Mouse (Mus musculus) hindbrain, embryonic 12.5 days (tissue): ENCODE data around the gene Elovl6. TPM values are rescaled to one million over a fixed set of nuclear protein-coding genes. Genes with fewer than 3 reads are reported as not detected.
A peak's percentile ranks its signal among the peaks of the same experiment; 100 is the strongest.

Source experiments
- ATAC-seq: fragments of 200-750 bp; cut with Nextera tagmentation; 2 replicates; pipeline ENCODE4 v1.8.0; 2017; ENCODE audit warnings: moderate TSS enrichment; ENCODE audit not compliant: low FRiP score
- H3K27ac ChIP-seq: fragments of 300-500 bp; sonication (generic); 2 replicates; pipeline ENCODE4 v1.5.1; 2016; ENCODE audit warnings: mild to moderate bottlenecking
- H3K27me3 ChIP-seq: fragments of 300-500 bp; sonication (generic); 2 replicates; pipeline ENCODE4 v1.6.1; 2016; ENCODE audit warnings: mild to moderate bottlenecking
- H3K36me3 ChIP-seq: fragments of 300-500 bp; sonication (generic); 2 replicates; pipeline ENCODE4 v1.6.1; 2016; ENCODE audit warnings: mild to moderate bottlenecking
- H3K4me1 ChIP-seq: fragments of 300-500 bp; sonication (generic); 2 replicates; pipeline ENCODE4 v1.6.1; 2016
- H3K4me2 ChIP-seq: fragments of 300-500 bp; sonication (generic); replicated peaks from 2 replicates; pipeline ENCODE4 v1.6.1; 2016; ENCODE audit warnings: mild to moderate bottlenecking
- H3K4me3 ChIP-seq: fragments of 300-500 bp; sonication (generic); 2 replicates; pipeline ENCODE4 v1.5.1; 2016; ENCODE audit warnings: mild to moderate bottlenecking
- H3K9ac ChIP-seq: fragments of 300-500 bp; sonication (generic); 2 replicates; pipeline ENCODE4 v1.6.1; 2016; ENCODE audit warnings: mild to moderate bottlenecking, moderate library complexity
- H3K9me3 ChIP-seq: fragments of 300-500 bp; sonication (generic); replicated peaks from 2 replicates; pipeline ENCODE4 v1.6.1; 2016; ENCODE audit warnings: mild to moderate bottlenecking
- WGBS: fragments of 180-500 bp; shearing (Covaris S2); methylation state at CpG from one replicate; pipeline ENCODE4 v1.1.7; 2016; 5-methylcytosine and 5-hydroxymethylcytosine counted together
- polyA plus RNA-seq: library from polyadenylated mRNA; unstranded; fragments of >200 nt; fragmentation: Nextera tagmentation; extraction: Ambion mirVana; gene quantifications from 2 replicates; pipeline ENCODE4 v1.2.1, GENCODE M21; 2016

The Elovl6 gene
- polyA plus RNA-seq, 1 experiment from 2014 or later: 33.1 TPM

DNA sequence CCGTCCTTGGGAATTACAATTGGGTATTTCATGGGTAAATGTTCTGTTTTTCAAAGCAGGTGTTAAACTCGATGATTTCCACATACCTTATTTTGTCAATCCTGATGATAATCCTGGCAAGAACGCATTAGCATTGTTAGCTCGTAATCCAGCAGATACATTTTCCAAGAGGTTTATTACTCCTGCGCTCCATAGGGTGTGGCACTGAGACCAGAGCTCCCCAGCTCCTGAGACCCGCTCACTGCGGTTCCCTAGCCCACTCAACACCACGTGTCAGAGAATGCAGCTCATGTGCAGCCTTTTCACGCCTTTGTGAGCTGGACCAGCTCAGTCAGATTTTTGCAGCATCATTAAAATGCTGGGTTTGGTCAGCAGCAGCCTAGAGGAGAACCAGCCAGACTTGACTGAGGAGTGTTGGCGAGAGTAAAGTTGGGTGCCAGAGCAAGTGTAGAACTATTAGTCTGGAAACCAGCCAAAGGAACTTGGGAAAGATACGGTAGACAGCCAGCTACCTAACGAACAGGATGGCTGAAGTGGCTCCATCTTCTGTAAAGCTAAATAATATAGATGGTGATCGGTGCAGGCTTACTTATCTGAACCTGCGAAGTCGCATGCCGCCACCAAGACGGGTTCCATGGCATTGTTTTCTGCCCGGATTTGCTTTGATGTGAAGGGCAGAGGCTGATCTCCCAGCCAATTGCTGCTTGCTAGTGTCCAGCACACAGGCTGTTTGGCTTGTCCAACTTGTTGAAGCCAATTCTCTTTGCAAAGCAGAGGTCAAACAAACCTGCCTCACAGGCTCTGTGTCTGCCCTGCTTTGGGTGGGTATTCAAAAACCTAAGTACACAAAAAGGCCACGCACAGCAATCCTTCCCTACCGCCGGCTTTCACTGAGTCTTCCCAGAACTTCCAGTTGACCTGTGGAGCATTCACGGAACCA lies 26.1 kb downstream of the Elovl6 start:
- no peak overlapping the region for H3K9ac ChIP-seq
- no peak overlapping the region for H3K4me2 ChIP-seq
- H3K36me3 ChIP-seq: no peaks in the 10 kb centered on the region
- no peaks in the 10 kb centered on the region for H3K4me1 ChIP-seq
- no peaks in the 10 kb centered on the region for H3K27me3 ChIP-seq
- 92% methylated on average over 22 of the region's 22 CpGs for WGBS
- no peak overlapping the region for H3K27ac ChIP-seq
- ATAC-seq: no peak
- no peaks in the 10 kb centered on the region for H3K9me3 ChIP-seq
- H3K4me3 ChIP-seq: no peak overlapping the region

DNA sequence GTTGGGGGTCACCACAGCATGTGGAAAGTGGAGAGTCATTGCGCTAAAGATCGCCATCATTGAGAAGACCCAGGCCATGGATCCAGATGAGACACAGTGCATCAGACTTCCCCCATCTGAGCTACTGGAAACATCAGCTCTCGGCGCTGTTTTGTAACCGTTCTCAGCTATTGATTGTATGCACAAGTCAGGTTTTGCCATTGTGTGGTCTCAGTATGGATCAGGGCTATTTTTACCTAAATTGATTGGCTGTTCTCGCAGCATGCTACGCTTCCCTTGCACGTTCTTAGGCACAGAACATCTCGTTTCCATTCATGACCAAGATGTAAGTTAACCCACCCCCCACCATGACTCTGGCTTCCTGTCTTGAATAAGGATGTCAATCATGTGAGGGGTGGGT lies 27.9 kb downstream of the Elovl6 start:
- no peak overlapping the region for H3K4me3 ChIP-seq
- 0 out of 2 replicates have a peak, but pooled peaks cover 3% of the 10 kb centered on the region for H3K36me3 ChIP-seq
- H3K4me1 ChIP-seq: no peaks in the 10 kb centered on the region
- no peaks in the 10 kb centered on the region for H3K9me3 ChIP-seq
- 91% methylated on average over 9 of the region's 9 CpGs for WGBS
- ATAC-seq: no peak
- H3K27ac ChIP-seq: no peak overlapping the region
- no peak overlapping the region for H3K4me2 ChIP-seq
- H3K27me3 ChIP-seq: no peaks in the 10 kb centered on the region
- H3K9ac ChIP-seq: no peak overlapping the region

DNA sequence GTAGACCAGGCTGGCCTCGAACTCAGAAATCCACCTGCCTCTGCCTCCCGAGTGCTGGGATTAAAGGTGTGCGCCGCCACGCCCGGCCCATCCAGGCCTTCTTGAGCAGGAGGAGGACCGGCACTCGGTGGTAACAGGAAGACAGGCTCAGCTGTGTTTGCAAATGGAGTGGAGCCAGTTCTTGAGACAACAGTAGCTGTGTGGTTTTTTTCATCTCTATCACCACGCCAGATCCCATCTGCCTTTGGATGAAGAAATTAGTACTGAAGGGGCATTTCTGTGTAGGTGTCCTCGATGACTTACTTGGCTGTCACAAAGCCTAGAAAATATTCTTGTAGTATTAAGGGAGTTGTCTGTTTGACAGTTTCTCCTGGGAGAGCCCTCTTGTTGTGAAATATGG lies 28.9 kb downstream of the Elovl6 start:
- no peak for ATAC-seq
- no peaks in the 10 kb centered on the region for H3K4me1 ChIP-seq
- no peak overlapping the region for H3K9ac ChIP-seq
- H3K4me2 ChIP-seq: no peak overlapping the region
- no peaks in the 10 kb centered on the region for H3K27me3 ChIP-seq
- 0 out of 2 replicates have a peak, but pooled peaks cover 3% of the 10 kb centered on the region for H3K36me3 ChIP-seq
- no peak overlapping the region for H3K4me3 ChIP-seq
- 88% methylated on average over 10 of the region's 10 CpGs for WGBS
- H3K27ac ChIP-seq: no peak overlapping the region
- H3K9me3 ChIP-seq: no peaks in the 10 kb centered on the region

DNA sequence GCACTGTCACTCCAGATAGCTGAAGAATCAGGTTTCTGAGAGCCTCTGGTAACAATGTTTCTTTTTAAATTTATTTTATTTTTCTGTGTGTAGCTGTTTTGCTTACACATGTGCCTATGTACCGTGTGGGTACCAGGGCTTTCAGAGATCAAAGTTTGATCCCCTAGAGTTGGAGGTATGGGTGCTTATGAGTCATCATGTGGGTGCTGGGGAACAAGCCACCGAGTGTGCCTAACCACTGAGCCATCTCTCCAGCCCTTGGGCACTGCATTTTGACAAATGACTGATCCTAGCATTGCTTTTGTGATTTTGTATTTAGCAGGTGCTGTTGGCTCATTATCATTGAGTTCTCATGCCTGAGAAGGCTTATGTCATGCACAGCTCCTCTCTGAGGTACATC lies 29.7 kb downstream of the Elovl6 start:
- Histone ChIP-seq H3K4me2 (no peak overlapping the region), H3K9ac (no peak overlapping the region), H3K9me3 (no peaks in the 10 kb centered on the region), H3K27ac (no peak overlapping the region), H3K4me1 (no peaks in the 10 kb centered on the region), H3K4me3 (no peak overlapping the region), H3K27me3 (no peaks in the 10 kb centered on the region), H3K36me3 (0 out of 2 replicates have a peak, but pooled peaks cover 3% of the 10 kb centered on the region)
- WGBS: 92% methylated on average over 2 of the region's 2 CpGs
- no peak for ATAC-seq

DNA sequence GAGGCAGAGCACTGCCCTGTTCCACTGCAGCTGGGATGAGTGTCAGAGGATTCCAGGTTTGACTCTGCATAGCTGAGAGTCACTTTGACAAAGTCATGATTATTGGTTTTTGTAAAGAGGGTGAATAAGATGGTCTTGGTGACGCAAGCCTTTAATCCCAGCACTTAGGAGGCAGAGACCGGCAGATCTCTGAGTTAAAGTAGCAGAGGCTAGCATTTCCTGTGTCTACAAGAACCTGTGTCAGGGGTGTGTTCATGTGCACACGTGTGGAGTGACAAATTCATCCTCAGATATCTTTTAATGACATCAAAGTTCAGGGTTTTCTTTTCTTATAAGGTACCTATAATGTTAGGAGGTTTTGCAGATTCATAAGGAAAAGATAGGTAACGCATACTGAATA lies 30.3 kb downstream of the Elovl6 start:
- Histone ChIP-seq H3K4me2 (no peak overlapping the region), H3K36me3 (0 out of 2 replicates have a peak, but pooled peaks cover 3% of the 10 kb centered on the region), H3K27me3 (no peaks in the 10 kb centered on the region), H3K9ac (no peak overlapping the region), H3K9me3 (no peaks in the 10 kb centered on the region), H3K27ac (no peak overlapping the region), H3K4me3 (no peak overlapping the region), H3K4me1 (no peaks in the 10 kb centered on the region)
- ATAC-seq: no peak
- 93% methylated on average over 4 of the region's 4 CpGs for WGBS

DNA sequence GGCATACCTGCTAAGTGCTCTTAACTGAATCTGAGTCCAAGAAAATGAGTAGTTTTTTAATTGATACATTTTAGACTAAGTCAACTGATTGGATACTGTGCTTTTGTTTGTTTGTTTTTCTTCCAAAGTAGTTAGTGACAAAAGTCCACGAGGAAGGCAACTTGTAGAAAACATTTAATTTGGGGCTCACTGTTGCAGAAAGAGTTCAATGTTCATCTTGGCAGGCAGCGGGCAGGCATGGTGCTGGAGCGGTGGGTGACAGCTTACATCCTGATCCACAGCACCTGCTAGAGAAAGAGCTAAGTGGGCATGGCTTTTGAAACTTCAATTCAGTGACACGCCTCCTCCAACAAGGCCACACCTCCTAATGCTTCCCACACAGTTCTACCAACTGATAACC lies 31.7 kb downstream of the Elovl6 start:
- Histone ChIP-seq H3K4me2 (no peak overlapping the region), H3K27ac (no peak overlapping the region), H3K36me3 (0 out of 2 replicates have a peak, but pooled peaks cover 3% of the 10 kb centered on the region), H3K9ac (no peak overlapping the region), H3K4me3 (no peak overlapping the region), H3K27me3 (no peaks in the 10 kb centered on the region), H3K4me1 (no peaks in the 10 kb centered on the region), H3K9me3 (no peaks in the 10 kb centered on the region)
- ATAC-seq: no peak
- 93% methylated on average over 4 of the region's 4 CpGs for WGBS

DNA sequence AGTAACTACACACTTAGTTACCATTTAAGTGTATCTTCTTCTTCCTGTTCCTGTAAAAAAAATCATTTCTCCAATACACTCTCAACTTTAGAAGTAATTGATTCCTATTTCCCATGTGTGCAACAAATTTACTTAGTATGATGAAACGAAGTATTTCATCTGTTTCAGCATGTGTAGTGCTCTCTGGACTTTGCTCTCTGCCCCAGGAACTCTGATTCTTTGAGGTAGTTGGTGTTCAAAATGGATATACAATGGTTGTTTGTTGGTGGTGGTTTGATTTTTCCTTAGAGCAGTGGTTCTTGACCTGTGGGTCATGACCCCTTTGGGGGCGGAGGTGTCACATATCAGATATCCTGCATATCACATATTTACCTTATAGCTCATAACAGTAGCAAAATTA lies 32.7 kb downstream of the Elovl6 start:
- H3K36me3 ChIP-seq: 0 out of 2 replicates have a peak, but pooled peaks cover 3% of the 10 kb centered on the region
- H3K4me3 ChIP-seq: no peak overlapping the region
- 88% methylated on average over 2 of the region's 2 CpGs for WGBS
- H3K9me3 ChIP-seq: no peaks in the 10 kb centered on the region
- no peak overlapping the region for H3K27ac ChIP-seq
- no peaks in the 10 kb centered on the region for H3K4me1 ChIP-seq
- H3K27me3 ChIP-seq: no peaks in the 10 kb centered on the region
- no peak overlapping the region for H3K9ac ChIP-seq
- no peak overlapping the region for H3K4me2 ChIP-seq
- ATAC-seq: no peak

DNA sequence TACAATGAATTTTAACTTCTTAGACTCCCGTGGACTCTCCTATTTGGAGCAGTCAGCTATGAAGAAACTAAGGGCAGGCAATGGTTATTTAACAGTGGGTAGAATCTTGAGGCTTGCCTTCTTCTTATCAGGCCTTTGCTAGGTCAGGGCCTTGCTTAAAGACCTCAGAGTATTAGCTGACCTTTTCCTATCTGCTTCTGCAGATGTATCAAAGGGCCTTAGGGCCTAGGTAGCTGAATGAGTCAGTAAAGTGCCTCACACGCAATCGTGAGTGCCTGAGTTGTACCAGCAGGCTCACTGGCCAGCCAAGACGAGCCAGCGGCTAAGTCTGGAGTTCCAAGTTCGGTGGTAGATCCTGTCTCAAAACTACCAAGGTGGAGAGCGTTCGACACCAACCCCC lies 33.3 kb downstream of the Elovl6 start:
- Histone ChIP-seq H3K9me3 (no peaks in the 10 kb centered on the region), H3K36me3 (peaks cover 3% of the 10 kb centered on the region; the same call in 1 of the 2 replicates)
- WGBS: 90% methylated on average over 8 of the region's 8 CpGs

DNA sequence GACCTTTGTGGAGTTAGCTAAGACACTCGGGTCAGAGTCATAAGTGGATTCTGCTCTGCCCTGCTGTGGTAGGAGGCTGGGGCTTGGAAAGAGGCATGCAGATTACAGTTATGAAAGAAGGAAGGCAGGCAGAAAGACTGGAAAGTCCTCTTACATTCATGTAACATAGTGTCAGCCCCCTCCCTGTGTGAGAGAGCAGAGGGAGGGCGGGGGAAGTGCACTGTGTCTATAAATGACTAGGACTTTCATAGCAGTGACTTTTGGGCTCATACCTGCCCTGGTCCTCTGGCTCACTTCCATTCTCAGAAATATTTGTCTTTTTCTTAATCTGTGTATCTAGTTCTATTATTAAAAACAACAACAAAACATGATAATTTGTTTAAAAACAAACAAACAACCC lies 33.9 kb downstream of the Elovl6 start:
- 87% methylated on average over 2 of the region's 2 CpGs for WGBS
- Histone ChIP-seq H3K4me1 (no peaks in the 10 kb centered on the region), H3K9ac (no peak overlapping the region), H3K36me3 (peaks cover 3% of the 10 kb centered on the region; the same call in 1 of the 2 replicates), H3K4me2 (no peak overlapping the region), H3K27ac (no peak overlapping the region), H3K27me3 (no peaks in the 10 kb centered on the region), H3K9me3 (no peaks in the 10 kb centered on the region), H3K4me3 (no peak overlapping the region)
- no peak for ATAC-seq

More for the DNA sequence above, 33.3 kb downstream of the Elovl6 start:
- no peak for ATAC-seq
- no peak overlapping the region for H3K4me2 ChIP-seq
- H3K27ac ChIP-seq: no peak overlapping the region
- H3K27me3 ChIP-seq: no peaks in the 10 kb centered on the region
- H3K4me3 ChIP-seq: no peak overlapping the region
- no peaks in the 10 kb centered on the region for H3K4me1 ChIP-seq
- H3K9ac ChIP-seq: no peak overlapping the region

DNA sequence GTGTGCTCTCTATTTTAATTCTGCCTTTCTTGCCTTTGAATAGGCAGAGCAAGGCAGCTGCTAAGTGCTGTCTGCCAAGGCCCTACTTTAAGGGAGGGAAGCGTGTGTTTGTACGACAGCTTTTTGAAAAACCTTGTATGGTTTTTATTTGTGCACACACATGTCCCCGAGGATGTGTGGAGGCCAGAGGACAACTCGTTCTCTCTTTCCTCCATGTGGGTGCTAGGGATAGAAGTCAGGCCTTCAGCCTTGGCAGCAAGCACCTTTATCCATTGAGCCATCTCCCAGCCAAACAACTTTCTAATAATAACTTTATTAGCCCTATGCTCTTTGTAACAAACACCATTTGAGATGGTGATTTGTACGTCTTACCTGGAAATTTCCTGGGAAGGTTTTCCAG lies 34.7 kb downstream of the Elovl6 start:
- Histone ChIP-seq H3K27me3 (no peaks in the 10 kb centered on the region), H3K27ac (no peak overlapping the region), H3K4me2 (no peak overlapping the region), H3K9ac (no peak overlapping the region), H3K9me3 (no peaks in the 10 kb centered on the region), H3K4me3 (no peak overlapping the region), H3K36me3 (peaks cover 3% of the 10 kb centered on the region; the same call in 1 of the 2 replicates), H3K4me1 (no peaks in the 10 kb centered on the region)
- no peak for ATAC-seq
- WGBS: 83% methylated on average over 5 of the region's 5 CpGs

DNA sequence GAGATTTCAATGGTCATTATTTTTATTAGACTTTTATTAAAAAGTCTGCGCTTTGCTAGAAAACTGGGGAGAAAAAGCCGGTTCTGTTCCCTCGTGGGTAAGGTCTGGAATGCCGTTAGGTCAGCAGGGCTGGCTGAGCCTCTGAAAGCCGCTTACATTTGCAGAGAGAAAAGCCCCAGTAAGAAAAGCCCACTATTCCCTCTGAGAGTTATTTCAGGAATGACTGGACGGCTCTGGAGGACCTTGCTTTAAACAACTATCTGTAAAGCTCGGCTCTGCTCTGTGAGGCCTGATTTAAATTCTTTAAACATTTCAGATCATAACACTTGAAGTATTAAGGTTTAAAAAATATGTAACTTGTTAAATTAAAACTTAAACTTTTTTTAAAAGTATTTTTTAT lies 36.4 kb downstream of the Elovl6 start:
- no peaks in the 10 kb centered on the region for H3K4me1 ChIP-seq
- peak overlapping the region; percentile 44 for H3K27ac ChIP-seq
- H3K9me3 ChIP-seq: no peaks in the 10 kb centered on the region
- 65% methylated on average over 7 of the region's 7 CpGs for WGBS
- no peaks in the 10 kb centered on the region for H3K27me3 ChIP-seq
- H3K4me3 ChIP-seq: no peak overlapping the region
- H3K4me2 ChIP-seq: no peak overlapping the region
- ATAC-seq: no peak
- H3K9ac ChIP-seq: no peak overlapping the region
- peaks cover 3% of the 10 kb centered on the region; the same call in 1 of the 2 replicates for H3K36me3 ChIP-seq

DNA sequence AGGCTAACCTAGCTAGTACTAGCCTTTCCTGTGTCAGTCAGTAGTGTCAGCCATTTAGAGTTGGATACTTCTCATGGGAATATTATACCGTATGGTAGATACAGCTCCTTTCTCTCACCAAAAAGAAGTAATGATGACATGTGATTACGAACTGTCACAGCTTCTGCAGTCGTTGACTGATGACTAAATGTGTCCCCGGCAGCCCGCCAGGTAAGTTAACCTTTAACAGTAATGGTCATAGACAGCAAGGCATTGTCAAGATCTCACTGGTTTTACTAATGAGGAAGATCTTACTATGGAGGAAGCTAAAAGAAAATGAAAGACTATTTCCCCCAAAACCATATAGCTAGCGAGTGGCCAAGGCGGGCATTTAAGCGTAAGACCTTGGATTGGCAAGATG lies 38.8 kb downstream of the Elovl6 start:
- 93% methylated on average over 8 of the region's 8 CpGs for WGBS
- Histone ChIP-seq H3K4me2 (no peak overlapping the region), H3K27me3 (no peaks in the 10 kb centered on the region), H3K27ac (no peak overlapping the region), H3K9me3 (no peaks in the 10 kb centered on the region), H3K9ac (no peak overlapping the region), H3K4me3 (no peak overlapping the region), H3K4me1 (no peaks in the 10 kb centered on the region), H3K36me3 (peaks cover 3% of the 10 kb centered on the region; the same call in 1 of the 2 replicates)
- ATAC-seq: no peak

DNA sequence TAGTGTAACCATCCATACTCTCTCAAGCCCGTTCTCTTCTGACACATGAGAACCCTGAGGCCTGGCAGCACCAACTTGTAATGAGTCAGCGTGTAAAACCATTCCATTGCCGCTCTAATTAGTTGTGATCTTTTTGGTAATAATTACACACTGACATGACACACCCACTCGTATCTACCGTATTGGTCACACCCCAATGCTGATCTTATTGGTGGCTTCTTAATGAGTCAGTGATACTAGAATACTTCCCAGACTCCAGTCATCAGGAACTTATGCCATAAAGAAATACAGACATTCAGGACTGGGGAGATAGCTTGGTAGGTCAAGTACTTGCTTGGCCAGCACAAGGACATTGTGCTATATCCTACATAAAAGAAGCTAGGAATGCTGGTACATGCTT lies 39.5 kb downstream of the Elovl6 start:
- whole genome bisulfite sequencing: 94% methylated on average over 5 of the region's 5 CpGs
- no peak overlapping the region for H3K4me3 ChIP-seq
- ATAC-seq: no peak

More for the DNA sequence above, 39.5 kb downstream of the Elovl6 start:
- Histone ChIP-seq H3K4me2 (no peak overlapping the region), H3K4me1 (no peaks in the 10 kb centered on the region), H3K27ac (no peak overlapping the region), H3K27me3 (no peaks in the 10 kb centered on the region), H3K9me3 (no peaks in the 10 kb centered on the region), H3K9ac (no peak overlapping the region), H3K36me3 (peaks cover 10% of the 10 kb centered on the region)
